11 mouse cellular contexts compared by ENCODE assay signal in genomic region chr5:141676371-141676770, GRCm38 (mm10).
"Had no signal": no experiment of that assay in that cellular context is flagged by ENCODE, and none has a peak within 500 bp of the region (broad histone marks: within the 10 kb centered on the region; RNA-seq: fewer than 3 reads in every experiment).

No protein-coding gene starts in this region.

- DNase-seq: lung, embryonic 14.5 days; lung, postnatal 10 days; lung, postnatal 4 days; midbrain, embryonic 14.5 days; retina, postnatal 1 day; right cerebral cortex, postnatal 25 days; right cerebral cortex, postnatal 4 days; spleen, adult 18-20 months; thymus, adult 18-20 months; thymus, postnatal 14 days; thymus, postnatal 36 days had no signal
